Mouse (Mus musculus) thymus, adult 2 months (tissue): ENCODE results near the gene Exoc4.

Source experiments
- CTCF ChIP-seq: fragments of 200-500 bp; IDR thresholded peaks from 2 replicates; pipeline ENCODE4 v1.5.1; 2012; ENCODE audit warnings: mild to moderate bottlenecking, control low read depth, low read length, moderate library complexity, borderline replicate concordance; ENCODE audit not compliant: control insufficient read depth, poor library complexity, insufficient read depth; ENCODE audit errors: extremely low read depth
- POLR2A ChIP-seq: fragments of 200-500 bp; IDR thresholded peaks from 2 replicates; pipeline ENCODE4 v1.6.1; 2012; ENCODE audit warnings: mild to moderate bottlenecking, low read length, control low read depth, moderate library complexity; ENCODE audit not compliant: control insufficient read depth, poor library complexity, insufficient read depth; ENCODE audit errors: extremely low read depth

GRCm38 (mm10) chr6:33958281-33958680 is 709.4 kb downstream of the Exoc4 start:
- no peak for TF ChIP-seq CTCF
- TF ChIP-seq POLR2A = no peak
